Mouse (Mus musculus) embryo, embryonic 10 days (tissue): Measurements from ENCODE around the gene Apba2.

ENCODE experiments used
- DNase-seq: peaks from one replicate; pipeline ENCODE4 v3.0.0-alpha.2; 2015; ENCODE audit warnings: low spot score

The Apba2 gene

GRCm38 (mm10) chr7:64728181-64728591, 226.7 kb downstream of the Apba2 start:
- DNase-seq: no peak

DNA sequence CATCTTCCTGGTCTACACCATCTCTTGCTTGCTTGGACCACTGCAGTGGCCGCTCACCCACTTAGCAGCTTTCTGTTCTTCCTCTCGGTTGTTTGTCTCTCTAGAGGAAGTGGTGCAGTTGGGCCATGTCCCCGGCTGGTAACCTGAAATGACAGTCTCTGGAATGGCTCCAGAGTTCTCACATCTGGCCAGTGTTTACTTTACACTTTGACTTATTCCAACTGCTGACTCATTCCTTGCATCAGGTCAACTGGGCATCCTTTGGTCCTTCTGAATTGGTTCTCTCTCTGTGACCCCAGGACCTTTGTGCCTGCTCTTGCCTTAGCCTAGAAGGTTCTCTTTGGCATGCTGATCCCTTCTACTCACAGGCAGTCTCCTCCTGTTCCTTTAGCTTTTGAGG, 227.3 kb downstream of the Apba2 start:
- no peak for DNase-seq

GRCm38 (mm10) chr7:64729785-64730184, 228.3 kb downstream of the Apba2 start:
- peak; percentile 84 for DNase-seq

DNA sequence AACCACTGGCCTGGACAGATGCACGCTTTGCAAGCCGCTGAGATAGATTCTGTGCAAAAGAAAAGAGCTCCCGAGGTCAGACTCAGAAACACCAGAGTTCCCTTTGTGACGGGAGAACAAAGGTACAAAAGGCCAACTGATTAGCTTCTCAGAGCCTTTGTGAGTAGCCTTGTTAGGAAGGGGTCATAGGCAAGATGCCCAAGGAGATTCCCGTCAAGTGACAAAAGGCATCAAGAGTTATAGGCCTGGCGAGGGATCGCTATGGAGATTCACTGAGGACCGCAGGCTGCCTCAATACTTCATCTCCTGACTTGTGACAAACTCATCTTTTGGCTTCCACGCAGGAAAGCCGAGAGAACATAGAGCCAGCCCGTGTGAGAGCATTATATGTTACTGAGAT, 237.6 kb downstream of the Apba2 start:
- DNase-seq: peak; percentile 73

GRCm38 (mm10) chr7:64741333-64742307, 240.1 kb downstream of the Apba2 start:
- DNase-seq: peak; percentile 96

DNA sequence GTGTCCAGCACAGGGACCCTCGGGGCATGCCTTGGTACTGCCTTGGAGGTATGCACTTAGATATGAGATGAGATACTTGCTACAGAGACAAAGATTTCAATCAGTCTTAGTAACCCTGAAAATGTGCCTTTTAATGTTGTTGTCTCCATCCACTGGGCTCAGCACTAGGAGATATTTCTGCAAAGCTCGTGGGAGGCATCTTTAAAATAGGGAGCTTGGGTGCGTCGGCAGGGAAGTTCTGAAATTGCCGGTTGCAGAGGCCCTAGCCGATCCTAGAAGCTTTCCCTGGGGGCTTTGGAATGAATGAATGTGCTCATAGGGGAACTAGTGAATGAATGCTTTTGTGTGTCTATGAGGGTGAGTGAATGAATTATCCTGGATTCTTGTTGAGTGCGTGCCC, 242.1 kb downstream of the Apba2 start:
- no peak for DNase-seq

- DNase-seq: peak; percentile 85
These were observed 250.0 kb downstream of the Apba2 start for GRCm38 (mm10) chr7:64751465-64751864.

DNA sequence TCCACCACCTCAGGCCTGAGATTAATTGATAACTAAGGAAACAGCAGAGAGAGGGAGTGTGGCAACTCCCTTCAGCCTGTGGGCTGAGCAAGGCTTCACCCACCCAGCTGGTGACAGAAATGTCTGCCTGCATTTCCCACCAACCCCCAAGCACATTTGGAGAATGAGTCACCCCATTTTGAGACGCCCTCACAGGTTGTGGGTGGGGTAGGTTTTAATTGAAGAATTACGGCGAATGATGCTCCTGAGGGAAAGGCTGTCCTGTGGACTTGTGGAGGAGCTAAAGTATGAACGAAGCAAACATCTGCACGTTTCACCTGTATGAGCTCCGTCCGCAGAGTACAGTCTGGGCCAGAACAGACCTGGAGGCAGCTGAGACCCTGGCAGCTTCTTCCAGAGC, 250.6 kb downstream of the Apba2 start:
- DNase-seq: no peak

GRCm38 (mm10) chr7:64753678-64754077, 252.2 kb downstream of the Apba2 start:
- DNase-seq: no peak

GRCm38 (mm10) chr7:64754161-64754560, 252.7 kb downstream of the Apba2 start:
- peak; percentile 25 for DNase-seq

- DNase-seq: no peak
These were observed 253.6 kb downstream of the Apba2 start for GRCm38 (mm10) chr7:64755141-64755540.

DNA sequence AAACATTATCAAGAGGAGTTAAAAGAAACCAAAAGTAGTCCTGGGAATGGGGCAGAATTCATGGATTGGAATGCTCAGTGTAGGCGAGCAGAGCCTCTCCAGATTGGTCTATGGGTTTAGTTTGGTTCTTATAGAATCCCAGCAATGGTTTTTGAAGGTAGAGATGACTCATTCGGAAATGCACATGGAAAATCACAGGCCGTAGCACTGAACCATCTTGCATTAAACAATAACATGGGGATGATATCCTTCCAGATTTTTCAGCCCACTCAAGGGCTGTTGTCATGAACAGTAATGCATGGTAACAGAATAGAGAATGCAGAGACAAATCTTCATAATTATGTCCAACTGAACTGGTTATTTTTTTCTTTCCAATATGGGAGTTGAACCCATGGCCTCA, 264.1 kb downstream of the Apba2 start:
- DNase-seq: no peak

GRCm38 (mm10) chr7:64769768-64770167, 268.3 kb downstream of the Apba2 start:
- DNase-seq: no peak

- peak; percentile 21 for DNase-seq
These were observed 269.4 kb downstream of the Apba2 start for GRCm38 (mm10) chr7:64770779-64771390.

- DNase-seq: peak; percentile 49
These were observed 272.0 kb downstream of the Apba2 start for GRCm38 (mm10) chr7:64773465-64773864.

GRCm38 (mm10) chr7:64776708-64777489, 275.4 kb downstream of the Apba2 start:
- no peak for DNase-seq

- DNase-seq: no peak
These were observed 278.0 kb downstream of the Apba2 start for GRCm38 (mm10) chr7:64779501-64779900.

- DNase-seq: no peak
These were observed 283.5 kb downstream of the Apba2 start for GRCm38 (mm10) chr7:64785040-64785439.

- no peak for DNase-seq
These were observed 289.6 kb downstream of the Apba2 start for GRCm38 (mm10) chr7:64791145-64791544.

DNA sequence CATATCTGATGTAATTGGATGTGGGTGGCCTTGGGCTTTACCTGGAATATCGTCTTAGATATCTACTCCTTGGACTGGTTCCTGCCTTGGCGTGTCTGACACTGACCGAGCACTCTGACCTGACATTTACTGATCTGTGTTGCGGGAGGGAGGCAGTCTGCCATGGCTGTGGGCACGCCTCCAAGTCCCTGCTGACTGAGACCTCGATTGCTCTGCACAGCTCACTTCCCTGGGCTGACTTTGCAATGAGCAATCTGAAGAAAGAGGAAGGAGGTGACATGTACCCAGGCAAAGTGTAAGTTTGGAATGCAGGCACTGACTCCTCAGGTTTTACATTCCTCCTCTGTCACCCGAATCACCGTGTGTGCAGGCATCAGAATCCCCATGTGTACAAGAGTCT, 290.5 kb downstream of the Apba2 start:
- DNase-seq: no peak

DNA sequence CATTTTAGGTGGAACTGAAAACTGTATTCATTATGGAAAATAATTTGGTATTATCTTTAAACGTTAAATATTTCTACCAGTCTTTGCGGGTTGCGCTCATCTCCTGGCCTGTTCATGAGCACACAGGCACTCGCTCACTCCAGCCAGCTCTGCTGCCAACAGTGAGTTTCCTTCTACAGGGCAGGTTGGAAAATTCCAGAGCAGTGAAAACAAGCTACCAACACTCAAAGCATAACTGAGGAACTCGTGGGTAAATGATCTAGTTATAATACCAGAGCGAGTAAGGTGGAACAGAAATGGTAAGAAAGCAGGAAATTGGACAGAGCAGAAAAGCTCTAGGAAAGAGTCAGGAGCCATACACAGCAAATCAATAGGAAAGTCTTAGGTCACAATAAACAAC, 294.0 kb downstream of the Apba2 start:
- DNase-seq: no peak
